8 mouse cellular contexts compared by ENCODE assay signal in genomic region chr10:5551382-5551781, GRCm38 (mm10). TPM values are rescaled to one million over a fixed set of nuclear protein-coding genes. Genes with fewer than 3 reads are reported as not detected.
DNase-seq lines count a peak whose midpoint lies in the region; ATAC-seq lines count a peak whose summit lies in the region.

Syne1 (minus strand) TSS chr10:5551482.

- H3K9me3 ChIP-seq in embryonic facial prominence, embryonic 10.5 days: no peaks in the 10 kb centered on the region
- H3K9me3 ChIP-seq in heart, embryonic 11.5 days (replicated peaks; ENCODE audit: control insufficient read depth, low read length): no peaks in the 10 kb centered on the region
- H3K9me3 ChIP-seq in midbrain, embryonic 16.5 days (replicated peaks; ENCODE audit: control insufficient read depth, low read length, poor library complexity, severe bottlenecking): no peaks in the 10 kb centered on the region

- H3K27me3 ChIP-seq in embryonic facial prominence, embryonic 10.5 days (replicated peaks; ENCODE audit: low read depth, poor library complexity, severe bottlenecking): peaks cover 20% of the 10 kb centered on the region
- H3K27me3 ChIP-seq in heart, embryonic 11.5 days (ENCODE audit: control insufficient read depth, insufficient read depth, low read length): peaks cover 6% of the 10 kb centered on the region; the same call in 1 of the 2 replicates
- H3K27me3 ChIP-seq in midbrain, embryonic 16.5 days (ENCODE audit: control insufficient read depth, insufficient read depth, low read depth, low read length): no peaks in the 10 kb centered on the region

- H3K27ac ChIP-seq in embryonic facial prominence, embryonic 10.5 days (replicated peaks): no peak within 1 kb of the TSS; the same call in 1 of the 2 replicates
- no peak within 1 kb of the TSS for H3K27ac ChIP-seq in heart, embryonic 11.5 days (ENCODE audit: low read depth, low read length)
- H3K27ac ChIP-seq in midbrain, embryonic 16.5 days (ENCODE audit: low read length): peak within 1 kb of the TSS; percentile 93

- peak within 1 kb of the TSS; percentile 62 for H3K4me3 ChIP-seq in embryonic facial prominence, embryonic 10.5 days
- H3K4me3 ChIP-seq in heart, embryonic 11.5 days (ENCODE audit: low read depth, low read length): peak within 1 kb of the TSS; percentile 58
- H3K4me3 ChIP-seq in midbrain, embryonic 16.5 days (ENCODE audit: low read depth, low read length): peak within 1 kb of the TSS; percentile 79

- H3K4me1 ChIP-seq in embryonic facial prominence, embryonic 10.5 days: peaks cover 14% of the 10 kb centered on the region
- no peaks in the 10 kb centered on the region for H3K4me1 ChIP-seq in heart, embryonic 11.5 days (ENCODE audit: control insufficient read depth, insufficient read depth, low read length)
- peaks cover 8% of the 10 kb centered on the region for H3K4me1 ChIP-seq in midbrain, embryonic 16.5 days (ENCODE audit: control insufficient read depth, insufficient read depth, low read length)

- ATAC-seq in heart, embryonic 11.5 days (replicated peaks; ENCODE audit: insufficient number of reproducible peaks, low FRiP score, low TSS enrichment): no peak
- no peak for ATAC-seq in midbrain, embryonic 16.5 days

- peak within 1 kb of the TSS; percentile 43; the same call in 1 of the 2 replicates for H3K9ac ChIP-seq in heart, embryonic 11.5 days (ENCODE audit: low read depth, low read length)
- peak within 1 kb of the TSS; percentile 93 for H3K9ac ChIP-seq in midbrain, embryonic 16.5 days (ENCODE audit: low read depth, low read length)

- 70% methylated on average over 5 of the region's 5 CpGs for WGBS in embryonic facial prominence, embryonic 10.5 days
- WGBS in heart, embryonic 11.5 days (ENCODE audit: insufficient replicate concordance): 62% methylated on average over 5 of the region's 5 CpGs
- WGBS in midbrain, embryonic 16.5 days: 33% methylated on average over 5 of the region's 5 CpGs

- H3K4me2 ChIP-seq in heart, embryonic 11.5 days: peak within 1 kb of the TSS; percentile 90
- H3K4me2 ChIP-seq in midbrain, embryonic 16.5 days (ENCODE audit: low read length): peak within 1 kb of the TSS; percentile 53

- DNase-seq in left cerebral cortex, adult 18-20 months (ENCODE audit: low spot score in 2 of 2): no peak
- no peak for DNase-seq in left cerebral cortex, adult 11 months (ENCODE audit: low spot score)
- DNase-seq in embryonic facial prominence, embryonic 10.5 days (ENCODE audit: low spot score): no peak
- DNase-seq in left cerebral cortex, adult 8-10 months (ENCODE audit: low spot score in 2 of 2): no peak
- no peak for DNase-seq in thymus, postnatal 10 days (ENCODE audit: low spot score in 2 of 2)
- DNase-seq in thymus, adult 18-20 months: no peak

- H3K36me3 ChIP-seq in embryonic facial prominence, embryonic 10.5 days (replicated peaks): no peaks in the 10 kb centered on the region
- no peaks in the 10 kb centered on the region for H3K36me3 ChIP-seq in heart, embryonic 11.5 days (ENCODE audit: control insufficient read depth, insufficient read depth, low read length)
- H3K36me3 ChIP-seq in midbrain, embryonic 16.5 days (ENCODE audit: control insufficient read depth, insufficient read depth, low read length): no peaks in the 10 kb centered on the region

RNA-seq across cellular contexts. Expression of gene Syne1, which starts in this region (rescaled TPM):
- 100 to 1,000 TPM; 360 to 372 TPM for total RNA-seq in left cerebral cortex, adult 18-20 months (2021)
- 2.5 and 2.6 TPM in 2 replicates for polyA plus RNA-seq in embryonic facial prominence, embryonic 10.5 days (2016; fragmentation: Nextera tagmentation; extraction: Ambion mirVana)
- polyA plus RNA-seq in heart, embryonic 11.5 days (2014; fragmentation: Nextera tagmentation; extraction: Ambion mirVana): 13.7 and 18.2 TPM in 2 replicates
- 100 to 1,000 TPM; 289 to 355 (median 322) TPM for total RNA-seq in left cerebral cortex, adult 8-10 months (2022)
- polyA plus RNA-seq in midbrain, embryonic 16.5 days (2015; fragmentation: Nextera tagmentation; extraction: Ambion mirVana): 16.3 and 19.6 TPM in 2 replicates
